Mouse (Mus musculus): Measurements from ENCODE around the gene Vps36.
A peak's percentile ranks its signal among the peaks of the same experiment; 100 is the strongest.

Vps36 gene

GRCm38 (mm10) chr8:22192660-22193431 is at the start of gene Vps36:
Vps36 (plus strand) TSS chr8:22192809.
- DNase-seq, result peak; percentile 95 to 96

DNA sequence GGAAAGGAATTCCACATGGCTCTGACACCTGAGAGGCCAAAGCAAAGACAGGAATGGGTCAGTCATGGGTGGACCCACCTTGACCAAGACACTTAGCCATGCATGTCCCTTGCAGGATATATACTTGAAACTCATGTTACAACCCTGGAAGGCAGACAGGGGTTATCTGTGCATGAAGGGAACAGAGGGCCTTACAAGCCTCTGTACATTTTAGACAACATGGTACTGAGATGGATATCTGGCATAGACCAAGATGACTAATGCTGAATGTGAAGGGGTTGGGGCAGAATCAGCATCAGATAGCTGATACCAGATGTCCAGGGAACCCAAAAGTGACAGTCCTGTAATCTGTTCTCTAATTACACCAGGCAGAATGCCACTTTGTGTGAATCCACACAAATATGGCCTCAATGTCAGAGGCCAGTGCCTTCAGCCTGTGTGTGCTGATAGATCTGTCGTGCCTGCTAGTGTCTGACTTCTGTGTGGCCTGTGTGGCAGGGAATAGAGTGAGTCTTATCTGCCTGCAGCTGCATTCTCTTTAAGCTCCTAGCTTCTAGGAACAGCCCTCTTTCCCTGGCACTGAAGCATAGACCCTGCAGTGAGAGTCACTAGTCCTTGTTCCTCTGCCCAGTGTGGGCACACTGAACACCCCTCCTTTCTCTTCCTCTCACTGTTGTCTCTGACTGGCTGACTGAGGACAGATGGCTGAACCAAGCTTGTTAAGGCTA is 48.7 kb upstream of the Vps36 start:
- DNase-seq, result peak in 1 of 2 experiments; percentile 21

DNA sequence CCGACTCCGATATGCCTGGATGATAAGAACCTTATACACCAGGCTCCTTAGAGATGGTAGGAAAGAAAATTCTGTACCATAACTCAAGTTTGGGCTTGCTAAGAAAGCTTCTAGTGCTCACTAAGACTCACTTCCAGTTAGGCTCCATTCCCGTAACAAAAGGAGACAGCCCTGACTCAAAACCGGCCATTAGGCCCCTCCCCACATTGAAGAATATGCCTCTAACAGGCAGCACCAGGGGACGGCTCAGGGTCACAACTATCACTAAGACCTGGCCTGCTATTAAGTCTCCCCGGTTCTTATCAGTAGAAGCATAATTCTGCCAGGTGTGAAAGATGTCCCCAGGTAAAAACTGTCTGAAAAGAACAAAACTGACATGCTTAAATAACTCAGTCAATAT is 46.8 kb upstream of the Vps36 start:
- no peak for DNase-seq

GRCm38 (mm10) chr8:22147706-22148366 is 44.8 kb upstream of the Vps36 start:
- no peak for DNase-seq

DNA sequence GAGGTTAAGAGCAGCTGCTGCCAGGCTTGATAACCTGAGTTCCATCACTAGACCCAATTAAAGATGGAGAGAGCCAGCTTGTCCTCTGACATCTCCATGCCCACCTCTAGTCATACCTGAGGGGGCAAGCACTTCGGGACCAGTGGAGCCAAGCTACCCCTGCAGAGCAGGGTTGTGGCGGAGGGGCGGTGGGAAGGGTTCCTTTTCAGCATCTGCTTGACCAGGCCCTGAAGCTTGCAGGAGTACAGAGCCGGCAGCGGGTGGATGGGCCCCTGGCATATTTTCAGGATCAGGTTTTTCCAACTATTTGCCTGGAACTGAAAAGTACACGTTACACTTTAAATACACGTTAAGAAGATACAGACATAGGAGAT is 44.3 kb upstream of the Vps36 start:
- no peak for DNase-seq

GRCm38 (mm10) chr8:22149643-22150344 is 42.8 kb upstream of the Vps36 start:
- no peak for DNase-seq

DNA sequence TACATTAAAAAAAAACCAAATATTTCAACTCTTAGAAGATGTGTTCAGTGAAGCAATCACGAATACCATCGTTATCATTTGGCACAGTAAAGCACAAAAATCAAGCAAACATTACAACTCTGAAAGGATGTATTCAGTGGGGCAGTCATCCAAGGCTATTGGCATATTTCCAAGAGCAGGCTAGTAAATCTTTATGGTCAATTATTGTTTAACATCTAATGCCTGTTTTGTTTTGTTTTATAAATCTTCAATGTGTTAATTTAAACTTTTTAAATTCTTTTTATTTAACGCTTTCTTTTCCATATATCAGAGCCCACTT is 42.3 kb upstream of the Vps36 start:
- peak in 1 of 2 experiments; percentile 46 for DNase-seq

DNA sequence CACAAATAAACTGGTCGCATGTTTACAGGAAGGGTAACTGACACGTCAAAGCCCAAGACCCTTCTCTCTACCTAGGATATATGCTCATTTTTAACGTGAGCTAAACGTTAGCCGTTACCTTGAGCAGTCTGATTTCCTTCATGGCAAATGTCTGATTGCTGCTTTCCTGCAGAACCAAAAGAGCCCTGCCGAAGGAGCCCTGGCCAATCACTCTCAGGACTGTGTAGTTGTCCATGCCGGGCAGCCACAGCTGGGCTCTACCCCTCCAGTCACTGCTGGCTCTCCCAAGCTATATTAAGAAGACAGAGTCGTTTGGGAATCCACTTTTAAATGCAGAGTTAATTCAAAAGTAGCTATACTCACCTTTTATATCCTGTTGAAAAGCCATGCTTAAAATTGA is 30.4 kb upstream of the Vps36 start:
- no peak for DNase-seq

GRCm38 (mm10) chr8:22164431-22164830 is 28.2 kb upstream of the Vps36 start:
- no peak for DNase-seq

GRCm38 (mm10) chr8:22165251-22166079 is 27.1 kb upstream of the Vps36 start:
- DNase-seq, result no peak

- DNase-seq, result peak; percentile 88 to 93
Observed at GRCm38 (mm10) chr8:22166080-22166603, 26.5 kb upstream of the Vps36 start, which contains the start of gene Nek3. Nek3 (minus strand) TSS chr8:22166435.

DNA sequence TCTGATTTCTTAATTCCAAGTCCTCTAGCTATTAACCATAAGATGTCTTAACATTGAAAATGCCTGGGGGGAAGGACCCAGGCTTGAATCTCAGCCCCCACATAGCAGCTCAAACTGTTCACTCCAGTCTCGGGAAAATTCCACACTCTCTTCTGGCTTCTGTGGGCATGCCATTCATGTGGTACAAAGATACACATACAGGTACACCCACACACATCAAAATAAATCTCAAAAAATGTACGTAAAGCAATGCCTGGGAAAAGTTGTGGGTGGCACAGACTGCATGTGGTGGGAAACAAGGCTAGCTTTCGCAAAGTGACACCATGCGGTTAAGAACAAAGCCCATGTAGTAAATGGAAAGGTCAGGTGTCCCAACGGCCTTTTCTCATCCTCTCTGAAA is 23.4 kb upstream of the Vps36 start:
- DNase-seq, result no peak

DNA sequence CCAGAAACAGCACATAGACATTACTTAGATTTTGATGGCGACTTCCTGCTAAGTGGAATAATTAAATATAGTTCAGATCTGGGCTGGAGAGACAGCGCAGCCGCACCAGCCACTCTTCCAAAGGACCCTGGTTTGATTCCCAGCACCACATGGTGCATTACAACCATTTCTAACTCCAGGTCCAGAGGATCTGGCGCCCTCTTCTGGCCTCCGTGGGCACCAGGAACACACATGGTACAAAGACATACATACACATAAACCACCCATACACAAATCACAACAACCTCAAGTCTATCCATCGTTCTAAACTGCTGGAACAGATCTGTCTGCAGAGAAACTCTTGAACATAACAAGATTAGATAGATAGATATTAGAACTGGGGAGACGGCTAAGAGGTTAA is 16.6 kb upstream of the Vps36 start:
- no peak for DNase-seq

DNA sequence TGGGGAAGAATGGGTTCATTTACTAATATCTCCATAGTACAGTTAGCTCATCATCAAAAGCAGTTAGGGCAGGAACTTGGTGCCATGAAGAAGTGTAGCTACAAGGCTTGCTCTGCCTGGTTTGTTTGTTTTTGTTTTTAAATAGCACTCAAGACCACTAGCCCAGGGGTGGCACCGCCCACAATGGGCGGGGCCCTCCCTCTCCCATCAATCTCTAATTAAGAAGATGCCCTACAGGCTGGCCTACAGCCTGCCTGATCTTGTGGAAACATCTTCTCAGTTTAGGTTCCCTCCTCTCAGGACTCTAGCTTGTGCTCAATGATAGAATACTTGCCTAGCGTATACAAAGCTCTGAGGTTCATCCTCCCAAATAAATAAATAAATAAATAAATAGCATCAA is 7.7 kb upstream of the Vps36 start:
- no peak for DNase-seq

DNA sequence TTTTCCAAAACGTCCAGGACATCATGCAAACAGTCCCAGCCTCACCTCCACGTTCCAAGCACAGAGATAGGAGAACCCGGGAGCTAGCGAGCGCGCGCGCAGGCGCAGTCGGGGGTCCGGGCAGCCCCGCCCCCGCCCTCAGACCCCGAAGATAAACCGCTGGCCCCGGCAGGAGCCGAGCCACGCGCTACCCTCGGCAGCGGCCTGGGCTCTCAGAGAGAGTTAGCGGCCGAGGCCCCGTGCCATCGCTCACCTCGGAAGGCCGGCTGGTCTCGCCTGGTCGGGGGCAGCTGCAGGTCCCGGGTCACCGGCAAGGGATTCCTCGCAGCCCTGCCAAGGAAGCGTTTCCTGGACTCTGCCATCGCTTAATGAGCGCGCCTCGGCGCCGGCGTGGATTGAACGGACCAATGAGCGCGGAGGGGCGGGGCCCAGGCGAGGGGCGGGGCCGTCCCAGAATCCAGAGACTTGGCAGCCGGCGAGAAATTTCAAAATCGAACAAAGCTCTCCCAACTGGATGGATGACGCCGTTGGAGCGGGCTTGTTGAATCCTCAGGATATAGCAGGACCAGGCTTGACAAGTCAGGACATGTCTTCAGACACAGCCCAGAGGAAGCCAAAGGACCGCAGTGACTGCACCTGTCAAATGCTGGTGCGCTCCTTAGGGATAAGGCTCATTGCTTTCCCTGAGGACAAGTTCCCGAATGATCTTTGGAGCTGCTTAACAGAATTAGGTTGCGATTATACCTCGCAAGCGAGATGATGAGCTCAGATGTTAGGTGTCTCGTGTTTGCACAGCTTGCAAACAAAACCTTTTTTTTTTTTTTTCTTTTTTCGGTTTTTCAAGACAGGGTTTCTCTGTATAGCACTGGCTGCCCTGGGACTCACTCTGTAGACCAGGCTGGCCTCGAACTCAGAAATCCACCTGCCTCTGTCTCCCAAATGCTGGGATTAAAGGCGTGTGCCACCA is 6.9 kb upstream of the Vps36 start, which contains the start of gene Ckap2:
Gene Ckap2, minus strand, starts transcription at position 389 of the 967 bp plus-strand sequence.
- DNase-seq, result peak; percentile 86 to 94

DNA sequence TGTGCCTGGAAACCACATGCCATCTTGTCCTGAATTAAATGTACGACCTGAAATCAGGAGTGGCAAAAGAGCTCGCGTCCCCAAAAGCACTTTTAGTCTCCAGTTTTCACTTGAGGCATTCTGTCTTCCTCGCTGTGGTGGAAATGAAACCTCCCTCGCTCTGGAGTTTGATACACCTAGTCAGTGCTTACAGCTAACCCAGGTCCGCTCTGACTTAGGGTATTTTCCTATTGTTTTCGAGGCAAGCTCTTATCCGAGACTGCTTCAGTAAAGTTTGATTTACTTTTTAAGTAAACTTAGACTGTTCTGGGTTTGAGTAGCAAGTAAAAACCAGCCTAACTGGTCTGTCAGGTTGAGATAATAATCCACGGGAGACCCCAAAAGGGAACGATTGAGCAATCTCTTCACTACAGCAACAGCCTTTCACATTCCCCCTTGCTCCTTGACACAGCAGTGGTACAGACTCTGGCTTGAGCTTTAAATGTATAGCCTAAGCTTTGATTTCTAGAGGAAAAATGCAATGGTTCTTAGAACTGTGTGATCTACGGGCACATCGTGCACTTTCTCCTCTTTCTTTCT is 912 bp downstream of the Vps36 start:
- no peak for DNase-seq

GRCm38 (mm10) chr8:22197914-22198313 is 5.3 kb downstream of the Vps36 start:
- no peak for DNase-seq

GRCm38 (mm10) chr8:22199481-22199880 is 6.9 kb downstream of the Vps36 start:
- DNase-seq, result no peak

DNA sequence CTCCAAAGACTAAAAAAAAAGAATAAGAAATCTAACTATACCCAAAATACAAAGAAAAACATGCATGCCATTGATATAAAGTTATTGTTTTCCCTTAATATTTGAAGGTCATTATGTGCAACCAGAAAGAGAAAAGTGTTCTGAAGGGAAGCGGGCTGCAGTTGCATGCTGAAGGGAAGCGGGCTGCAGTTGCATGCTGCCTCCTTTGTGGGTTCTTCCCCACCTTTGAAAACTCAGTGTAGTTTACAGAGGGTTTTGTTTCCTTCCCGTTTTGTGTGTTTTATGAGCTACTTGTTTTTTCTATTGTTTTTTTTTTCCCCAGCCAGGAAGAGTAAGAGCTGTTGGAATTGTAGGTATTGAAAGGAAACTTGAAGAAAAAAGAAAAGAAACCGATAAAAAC is 14.9 kb downstream of the Vps36 start:
- no peak for DNase-seq

- no peak for DNase-seq
Observed at GRCm38 (mm10) chr8:22209012-22209411, 16.4 kb downstream of the Vps36 start.

All from cerebellum, postnatal 25 days (tissue).